Mouse (Mus musculus) midbrain, embryonic 14.5 days (tissue): ENCODE data around the gene Mup3. TPM values are rescaled to one million over a fixed set of nuclear protein-coding genes. Genes with fewer than 3 reads are reported as not detected.
"Not testable (repeated sequence)": the region's sequence is repeated elsewhere in the genome, so short reads cannot be mapped to it uniquely, and the experiment has no call there.

Experiments
- ATAC-seq: fragments of 200-750 bp; cut with Nextera tagmentation; 2 replicates; pipeline ENCODE4 v1.8.0; 2017; ENCODE audit warnings: moderate number of reproducible peaks, moderate library complexity; ENCODE audit not compliant: low FRiP score, low TSS enrichment
- DNase-seq: peaks from one replicate; pipeline ENCODE4 v3.0.0-alpha.2; 2015
- H3K27ac ChIP-seq: fragments of 300-500 bp; sonication (generic); replicated peaks from 2 replicates; pipeline ENCODE4 v1.5.1; 2014; ENCODE audit warnings: mild to moderate bottlenecking, low read depth, low read length, moderate library complexity
- H3K27me3 ChIP-seq: fragments of 300-500 bp; sonication (generic); 2 replicates; pipeline ENCODE4 v1.6.1; 2014; ENCODE audit warnings: low read length, control low read depth, mixed read lengths; ENCODE audit not compliant: control insufficient read depth, insufficient read depth
- H3K36me3 ChIP-seq: fragments of 300-500 bp; sonication (generic); 2 replicates; pipeline ENCODE4 v1.6.1; 2014; ENCODE audit warnings: low read length, control low read depth; ENCODE audit not compliant: control insufficient read depth, insufficient read depth
- H3K4me1 ChIP-seq: fragments of 300-500 bp; sonication (generic); 2 replicates; pipeline ENCODE4 v1.6.1; 2014; ENCODE audit warnings: mild to moderate bottlenecking, antibody characterized with exemption, low read length, control low read depth; ENCODE audit not compliant: control insufficient read depth, insufficient read depth
- H3K4me2 ChIP-seq: fragments of 300-500 bp; sonication (generic); 2 replicates; pipeline ENCODE4 v1.6.1; 2014; ENCODE audit warnings: mild to moderate bottlenecking, low read length, moderate library complexity
- H3K4me3 ChIP-seq: fragments of 300-500 bp; sonication (generic); replicated peaks from 2 replicates; pipeline ENCODE4 v1.5.1; 2014; ENCODE audit warnings: low read depth, low read length
- H3K9ac ChIP-seq: fragments of 300-500 bp; sonication (generic); replicated peaks from 2 replicates; pipeline ENCODE4 v1.6.1; 2014; ENCODE audit warnings: mild to moderate bottlenecking, low read length, moderate library complexity
- H3K9me3 ChIP-seq: fragments of 300-500 bp; sonication (generic); 2 replicates; pipeline ENCODE4 v1.6.1; 2016; ENCODE audit warnings: low read length, control low read depth, mixed read lengths; ENCODE audit not compliant: control insufficient read depth
- WGBS: fragments of 180-500 bp; shearing (Covaris S2); extraction: QIAGEN DNeasy Blood & Tissue Kit; methylation state at CpG from one replicate; pipeline ENCODE4 v1.1.7; 2014; 5-methylcytosine and 5-hydroxymethylcytosine counted together
- polyA plus RNA-seq: library from polyadenylated mRNA; unstranded; fragments of >200 nt; fragmentation: Nextera tagmentation; extraction: Ambion mirVana; gene quantifications from 2 replicates; pipeline ENCODE4 v1.2.1, GENCODE M21; 2014

Mup3 gene
- not detected in 2 replicates for polyA plus RNA-seq

- Histone ChIP-seq H3K9ac (no peak within 1 kb of the TSS), H3K9me3 (no peaks in the 10 kb centered on the region), H3K36me3 (no peaks in the 10 kb centered on the region), H3K4me2 (no peak within 1 kb of the TSS), H3K27ac (no peak within 1 kb of the TSS), H3K4me1 (no peaks in the 10 kb centered on the region), H3K4me3 (no peak within 1 kb of the TSS), H3K27me3 (no peaks in the 10 kb centered on the region)
- DNase-seq (no peak), ATAC-seq (no peak)
- 79% methylated on average over 2 of the region's 2 CpGs for WGBS
Observed at GRCm38 (mm10) chr4:62087241-62087640, at the start of gene Mup3. Gene Mup3 (minus strand): TSS chr4:62087342.

GRCm38 (mm10) chr4:62133706-62134105 lies 46.6 kb upstream of the Mup3 start:
- no peak for ATAC-seq

DNA sequence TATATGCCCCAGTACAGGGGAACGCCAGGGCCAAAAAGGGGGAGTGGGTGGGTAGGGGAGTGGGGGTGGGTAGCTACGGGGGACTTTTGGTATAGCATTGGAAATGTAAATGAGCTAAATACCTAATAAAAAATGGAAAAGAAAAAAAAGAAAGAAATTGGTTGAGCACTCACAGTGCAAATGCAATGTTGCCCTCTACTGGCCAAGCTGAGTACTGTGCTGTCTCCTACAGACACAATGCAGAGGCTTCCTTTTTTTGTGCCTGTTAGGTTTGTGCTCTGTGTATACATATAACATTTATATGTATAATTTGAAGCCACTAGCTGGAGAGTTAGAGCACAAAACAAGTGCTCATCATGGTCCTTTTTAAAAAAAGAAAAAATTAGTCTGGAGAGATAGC lies 16.2 kb upstream of the Mup3 start:
- not testable (repeated sequence) for H3K4me3 ChIP-seq, H3K36me3 ChIP-seq, H3K9ac ChIP-seq, H3K9me3 ChIP-seq, H3K27me3 ChIP-seq, ATAC-seq, H3K4me2 ChIP-seq, H3K27ac ChIP-seq, H3K4me1 ChIP-seq
- 75% methylated on average over 1 of the region's 2 CpGs for WGBS
- peak; percentile 51 for DNase-seq

More at GRCm38 (mm10) chr4:62133706-62134105, 46.6 kb upstream of the Mup3 start:
- H3K4me1 ChIP-seq: no peaks in the 10 kb centered on the region
- no peaks in the 10 kb centered on the region for H3K27me3 ChIP-seq
- no peaks in the 10 kb centered on the region for H3K36me3 ChIP-seq
- no peak overlapping the region for H3K4me3 ChIP-seq
- WGBS: 69% methylated on average over 7 of the region's 7 CpGs
- H3K9me3 ChIP-seq: no peaks in the 10 kb centered on the region
- no peak overlapping the region for H3K9ac ChIP-seq
- no peak overlapping the region for H3K27ac ChIP-seq
- H3K4me2 ChIP-seq: no peak overlapping the region
- DNase-seq: peak; percentile 49

- 87% methylated on average over 2 of the region's 2 CpGs for WGBS
- no peaks in the 10 kb centered on the region for H3K4me1 ChIP-seq
- ATAC-seq: no peak
Observed at GRCm38 (mm10) chr4:62087953-62088352, 811 bp upstream of the Mup3 start.

DNA sequence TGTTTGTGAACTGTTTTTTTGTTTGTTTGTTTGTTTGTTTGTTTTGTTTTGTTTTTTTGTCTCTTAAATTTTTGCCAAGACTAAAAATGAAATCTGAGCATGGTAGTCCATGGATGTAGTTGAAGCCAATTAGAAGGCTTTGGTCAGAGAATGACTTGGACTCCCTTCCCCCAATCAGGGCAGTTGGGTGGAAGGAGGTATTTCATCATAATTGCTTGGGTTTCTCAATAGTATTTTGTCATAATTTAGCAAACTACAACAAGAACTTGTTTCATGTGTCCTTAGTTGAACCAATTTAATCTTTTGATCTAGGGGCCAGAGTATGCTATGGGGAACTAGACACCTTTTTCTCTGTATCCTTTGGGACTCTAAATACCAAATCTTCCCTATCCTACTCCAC lies 4.4 kb downstream of the Mup3 start:
- Histone ChIP-seq H3K9me3 (no peaks in the 10 kb centered on the region), H3K4me2 (no peak overlapping the region), H3K27ac (no peak overlapping the region), H3K4me3 (no peak overlapping the region), H3K9ac (no peak overlapping the region), H3K4me1 (no peaks in the 10 kb centered on the region), H3K36me3 (no peaks in the 10 kb centered on the region), H3K27me3 (no peaks in the 10 kb centered on the region)
- ATAC-seq (no peak), DNase-seq (no peak)

More at GRCm38 (mm10) chr4:62087953-62088352, 811 bp upstream of the Mup3 start:
- Histone ChIP-seq H3K9ac (no peak overlapping the region), H3K4me2 (no peak overlapping the region), H3K27ac (no peak overlapping the region), H3K4me3 (no peak overlapping the region), H3K36me3 (no peaks in the 10 kb centered on the region), H3K9me3 (no peaks in the 10 kb centered on the region), H3K27me3 (no peaks in the 10 kb centered on the region)
- DNase-seq: no peak

GRCm38 (mm10) chr4:62075126-62075525 lies 12.0 kb downstream of the Mup3 start:
- DNase-seq (no peak), ATAC-seq (no peak)
- no peak overlapping the region for H3K27ac ChIP-seq
- H3K9ac ChIP-seq: no peak overlapping the region
- H3K27me3 ChIP-seq: no peaks in the 10 kb centered on the region
- no peak overlapping the region for H3K4me2 ChIP-seq
- H3K9me3 ChIP-seq: no peaks in the 10 kb centered on the region
- H3K36me3 ChIP-seq: no peaks in the 10 kb centered on the region
- WGBS: 63% methylated on average over 3 of the region's 3 CpGs
- H3K4me1 ChIP-seq: no peaks in the 10 kb centered on the region
- H3K4me3 ChIP-seq: no peak overlapping the region

DNA sequence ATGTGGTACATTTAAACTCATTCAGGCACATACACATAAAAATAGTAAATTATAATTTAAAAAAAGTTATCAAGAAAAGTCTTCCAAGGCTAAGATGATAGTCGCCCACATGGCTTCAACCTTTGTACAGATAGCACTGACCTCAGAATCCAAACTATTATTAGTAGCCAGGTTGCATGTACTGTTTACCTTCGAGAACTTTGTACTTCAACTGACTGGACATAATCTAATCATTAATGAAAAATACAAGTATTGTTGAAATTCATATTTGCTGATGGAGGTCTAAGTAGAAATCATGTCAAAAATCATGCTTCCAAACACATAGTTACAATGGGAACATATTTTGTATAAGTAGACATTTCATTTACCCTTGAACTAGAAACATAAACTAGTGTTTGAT lies 32.4 kb downstream of the Mup3 start:
- H3K27ac ChIP-seq, H3K4me2 ChIP-seq, DNase-seq, H3K4me1 ChIP-seq, H3K9me3 ChIP-seq, ATAC-seq, H3K9ac ChIP-seq, H3K4me3 ChIP-seq, H3K27me3 ChIP-seq, H3K36me3 ChIP-seq: not testable (repeated sequence)
- WGBS: 88% methylated on average over 2 of the region's 2 CpGs

DNA sequence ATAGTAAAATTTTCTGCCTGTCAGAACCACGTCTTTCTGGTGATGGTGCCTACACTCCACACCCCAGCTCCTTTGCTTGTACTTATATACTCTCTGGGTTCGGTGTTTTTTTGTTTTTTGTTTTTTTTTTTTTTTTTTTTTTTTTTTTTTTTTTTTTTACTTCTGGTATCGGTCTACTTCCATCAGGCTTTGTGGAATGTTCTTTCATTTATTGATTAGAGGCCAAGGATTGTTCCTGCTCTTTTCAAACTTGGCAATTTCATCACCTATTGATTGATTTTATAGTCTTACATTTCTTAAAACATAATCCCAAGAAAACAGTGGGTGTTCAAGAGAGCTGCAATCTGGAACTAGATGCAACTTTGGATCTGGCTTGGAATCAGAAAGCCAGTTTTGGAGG lies 33.1 kb downstream of the Mup3 start, which contains the start of gene Mup20:
Gene Mup20, minus strand, starts transcription at position 101 of the 400 bp plus-strand sequence.
- not testable (repeated sequence) for H3K9me3 ChIP-seq, H3K27me3 ChIP-seq, H3K4me2 ChIP-seq, ATAC-seq, H3K27ac ChIP-seq, DNase-seq, H3K9ac ChIP-seq, H3K4me3 ChIP-seq, H3K4me1 ChIP-seq, H3K36me3 ChIP-seq
- 92% methylated on average over 2 of the region's 3 CpGs for WGBS
